ENCODE assay signal across 9 mouse cellular contexts in the genomic region with DNA sequence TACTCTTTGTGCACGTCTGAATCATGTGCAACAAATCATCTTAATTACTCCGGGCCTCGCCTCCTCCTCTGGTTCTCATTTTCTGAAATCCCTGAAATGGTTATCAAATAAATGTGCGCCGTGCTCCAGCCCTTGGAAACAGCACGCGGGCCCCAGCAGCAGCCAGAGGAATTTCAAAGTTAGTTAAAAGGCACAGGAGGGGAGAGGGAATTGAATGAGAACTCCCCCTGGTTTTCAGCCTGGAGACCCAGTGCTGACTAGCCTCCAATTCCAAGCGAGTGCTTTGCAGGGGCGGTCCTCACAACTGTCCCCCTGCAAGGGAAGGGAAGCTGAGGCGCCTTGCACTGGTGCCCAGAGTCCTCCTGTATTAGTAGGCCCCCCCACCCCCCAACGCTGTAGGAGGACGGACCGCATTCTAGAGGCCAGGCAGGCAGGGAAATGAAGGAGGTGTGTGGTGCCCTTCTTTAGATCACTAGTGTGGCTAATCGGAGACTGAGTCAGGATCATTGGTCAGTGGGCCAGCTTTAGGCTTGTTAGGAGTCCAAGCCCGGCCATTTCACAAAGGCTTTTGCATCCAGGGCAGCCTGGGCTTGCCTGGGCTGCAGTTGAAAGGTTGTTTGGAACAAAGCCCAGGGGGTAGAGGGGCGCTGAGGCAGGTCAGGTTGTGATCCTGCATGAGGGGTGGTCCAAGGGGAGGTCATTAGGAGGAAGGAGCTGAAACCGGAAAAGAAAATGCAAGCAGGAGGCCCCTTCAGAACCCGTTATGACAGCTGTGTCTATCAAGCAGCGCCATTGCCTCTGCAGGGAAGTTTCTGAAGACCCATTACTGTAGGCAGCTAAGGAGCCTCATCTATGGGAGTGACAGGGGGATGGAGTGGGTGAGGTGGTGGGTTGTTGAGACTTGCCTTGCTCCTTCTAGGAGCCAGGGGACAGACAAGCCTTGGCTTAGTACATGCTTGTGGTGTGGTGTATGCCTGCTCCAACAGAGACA.
DNase-seq lines count a peak whose midpoint lies in the region; ATAC-seq lines count a peak whose summit lies in the region.
"Had no signal": no experiment of that assay in that cellular context is flagged by ENCODE, and none has a peak within 500 bp of the region (broad histone marks: within the 10 kb centered on the region; RNA-seq: fewer than 3 reads in every experiment).

No protein-coding gene starts in this region.

- DNase-seq in heart, adult 8-10 months (ENCODE audit: low spot score), result no peak
- DNase-seq in R1 (ENCODE audit: low read depth, low spot score), result peak; percentile 13
- peak; percentile 48 for DNase-seq in forebrain, embryonic 14.5 days (ENCODE audit: low spot score)
- DNase-seq in thymus, adult 18-20 months, result no peak
- no peak for DNase-seq in urinary bladder, postnatal 14 days (ENCODE audit: low spot score)
- no peak for DNase-seq in frontal cortex, adult 2 months (ENCODE audit: extremely low spot score in 1 of 2, low spot score in 1 of 2)
- DNase-seq: adrenal gland, postnatal 10 days had no signal

- 22% methylated on average over 19 of the region's 19 CpGs for WGBS in heart, embryonic 14.5 days
- whole genome bisulfite sequencing in forebrain, embryonic 14.5 days, result 4% methylated on average over 19 of the region's 19 CpGs
- WGBS in limb, embryonic 15.5 days, result 5% methylated on average over 19 of the region's 19 CpGs

- no peaks in the 10 kb centered on the region for H3K36me3 ChIP-seq in heart, embryonic 14.5 days (ENCODE audit: control insufficient read depth, insufficient read depth, low read length)
- no peaks in the 10 kb centered on the region for H3K36me3 ChIP-seq in forebrain, embryonic 14.5 days (ENCODE audit: control insufficient read depth, insufficient read depth, low read length)
- H3K36me3 ChIP-seq in limb, embryonic 15.5 days, result no peaks in the 10 kb centered on the region

- H3K4me1 ChIP-seq in heart, embryonic 14.5 days (ENCODE audit: control insufficient read depth in 2 of 2, insufficient read depth in 2 of 2, low read length in 2 of 2), result peaks cover 9 to 20% of the 10 kb centered on the region in 2 experiments
- peaks cover 8% of the 10 kb centered on the region; the same call in 1 of the 2 replicates for H3K4me1 ChIP-seq in forebrain, embryonic 14.5 days (ENCODE audit: control insufficient read depth, insufficient read depth, low read length)
- H3K4me1 ChIP-seq in limb, embryonic 15.5 days, result peaks cover 27% of the 10 kb centered on the region

- H3K4me3 ChIP-seq in heart, embryonic 14.5 days (ENCODE audit: control insufficient read depth in 1 of 2, insufficient read depth in 1 of 2, low read depth in 1 of 2, low read length in 2 of 2), result peak overlapping the region; percentile 18 to 20
- no peak overlapping the region for H3K4me3 ChIP-seq in forebrain, embryonic 14.5 days (ENCODE audit: low read depth, low read length)
- H3K4me3 ChIP-seq in limb, embryonic 15.5 days, result peak overlapping the region; percentile 21

- H3K27ac ChIP-seq in heart, embryonic 14.5 days (replicated peaks in 1 of 2; ENCODE audit: control insufficient read depth in 1 of 2, insufficient read depth in 1 of 2, low read depth in 2 of 2, low read length in 2 of 2), result no peak overlapping the region
- no peak overlapping the region for H3K27ac ChIP-seq in forebrain, embryonic 14.5 days (ENCODE audit: low read depth, low read length)
- H3K27ac ChIP-seq in limb, embryonic 15.5 days, result peak overlapping the region; percentile 44

- ATAC-seq in heart, embryonic 14.5 days (ENCODE audit: insufficient number of reproducible peaks, insufficient read depth, low FRiP score, low read depth), result peak; percentile 31; the same call in 1 of the 2 replicates
- peak; percentile 72 for ATAC-seq in forebrain, embryonic 14.5 days
- peak; percentile 67; the same call in 1 of the 2 replicates for ATAC-seq in limb, embryonic 15.5 days (ENCODE audit: insufficient number of reproducible peaks, low FRiP score, low TSS enrichment, low read depth)

- peak overlapping the region; percentile 51 for H3K9ac ChIP-seq in heart, embryonic 14.5 days (ENCODE audit: low read length)
- H3K9ac ChIP-seq in forebrain, embryonic 14.5 days (ENCODE audit: low read length), result peak overlapping the region; percentile 26
- H3K9ac ChIP-seq in limb, embryonic 15.5 days, result no peak overlapping the region

- H3K9me3 ChIP-seq in heart, embryonic 14.5 days (ENCODE audit: control insufficient read depth, low read length), result no peaks in the 10 kb centered on the region
- no peaks in the 10 kb centered on the region for H3K9me3 ChIP-seq in forebrain, embryonic 14.5 days (replicated peaks; ENCODE audit: control insufficient read depth, low read length)
- H3K9me3 ChIP-seq in limb, embryonic 15.5 days, result no peaks in the 10 kb centered on the region

- no peaks in the 10 kb centered on the region for H3K27me3 ChIP-seq in heart, embryonic 14.5 days (ENCODE audit: control insufficient read depth, insufficient read depth, low read length)
- no peaks in the 10 kb centered on the region for H3K27me3 ChIP-seq in forebrain, embryonic 14.5 days (replicated peaks; ENCODE audit: control insufficient read depth, insufficient read depth, low read length)
- H3K27me3 ChIP-seq in limb, embryonic 15.5 days, result no peaks in the 10 kb centered on the region

- H3K4me2 ChIP-seq in heart, embryonic 14.5 days (ENCODE audit: low read length), result peak overlapping the region; percentile 62
- H3K4me2 ChIP-seq in forebrain, embryonic 14.5 days (ENCODE audit: low read length), result peak overlapping the region; percentile 43
- peak overlapping the region; percentile 45 for H3K4me2 ChIP-seq in limb, embryonic 15.5 days

Comparison
In these comparisons a context has a peak if more than half of its experiments do, and no peak if none do; other contexts are left out.
1. DNase-seq: peak in R1 (single experiment) and forebrain, embryonic 14.5 days (single experiment); none in heart, adult 8-10 months (single experiment), thymus, adult 18-20 months (0 of 2), urinary bladder, postnatal 14 days (single experiment) and frontal cortex, adult 2 months (0 of 2).
2. Peak in every context shown above with its lines, with median percentiles within 50 percentile points of each other: ATAC-seq and H3K4me2 ChIP-seq.